Mouse (Mus musculus): ENCODE measurements around the gene Lin7b. TPM values are rescaled to one million over a fixed set of nuclear protein-coding genes. Genes with fewer than 3 reads are reported as not detected.

Lin7b gene
- 2.5 and 6.3 TPM in 2 replicates for polyA plus RNA-seq (2012; rRNA removed; ENCODE audit: low replicate concordance)

GRCm38 (mm10) chr7:45370475-45371311 is at the start of gene Lin7b:
Gene Lin7b, minus strand, starts transcription at chr7:45370583.

DNA sequence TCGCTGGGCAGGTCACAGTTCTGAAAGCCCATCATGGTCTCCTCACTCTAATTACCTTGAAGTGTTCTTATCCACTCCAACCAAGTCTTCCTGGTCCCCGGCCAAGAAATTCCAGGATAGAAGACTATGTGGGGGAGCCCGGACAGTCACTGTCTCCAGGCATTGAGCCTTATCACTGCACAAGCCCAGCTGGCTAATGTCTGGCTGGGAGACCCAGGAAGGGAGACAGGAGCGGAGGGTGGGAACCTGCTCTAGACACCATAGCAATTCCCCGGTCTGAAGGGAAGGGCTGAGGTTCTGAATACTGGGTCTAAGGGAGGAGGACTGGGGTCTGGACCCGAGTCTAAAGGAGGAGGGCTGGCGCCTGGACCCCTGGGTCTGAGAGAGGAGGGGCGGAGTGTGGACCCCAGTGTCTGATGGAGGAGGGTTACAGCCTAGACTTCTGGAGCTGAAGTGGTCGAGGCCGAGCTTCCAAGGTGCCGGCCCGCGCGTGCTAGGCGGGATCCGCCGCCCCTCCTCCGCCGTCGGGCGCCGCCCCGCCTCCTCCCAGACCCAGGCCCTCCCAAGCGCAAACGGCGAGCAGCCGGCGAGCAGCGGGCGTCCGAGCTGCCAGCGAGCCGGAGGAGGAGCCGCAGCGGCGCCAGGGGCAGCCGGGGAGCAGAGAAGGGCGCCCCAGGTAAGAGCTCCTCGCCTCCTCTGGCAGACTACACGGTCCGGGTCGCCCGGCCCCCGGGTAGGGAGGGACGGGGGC is 42.9 kb upstream of the Lin7b start, which contains the start of gene Ntf5:
TSS of gene Ntf5 (plus strand) at position 583 of the 751 bp plus-strand sequence.

DNA sequence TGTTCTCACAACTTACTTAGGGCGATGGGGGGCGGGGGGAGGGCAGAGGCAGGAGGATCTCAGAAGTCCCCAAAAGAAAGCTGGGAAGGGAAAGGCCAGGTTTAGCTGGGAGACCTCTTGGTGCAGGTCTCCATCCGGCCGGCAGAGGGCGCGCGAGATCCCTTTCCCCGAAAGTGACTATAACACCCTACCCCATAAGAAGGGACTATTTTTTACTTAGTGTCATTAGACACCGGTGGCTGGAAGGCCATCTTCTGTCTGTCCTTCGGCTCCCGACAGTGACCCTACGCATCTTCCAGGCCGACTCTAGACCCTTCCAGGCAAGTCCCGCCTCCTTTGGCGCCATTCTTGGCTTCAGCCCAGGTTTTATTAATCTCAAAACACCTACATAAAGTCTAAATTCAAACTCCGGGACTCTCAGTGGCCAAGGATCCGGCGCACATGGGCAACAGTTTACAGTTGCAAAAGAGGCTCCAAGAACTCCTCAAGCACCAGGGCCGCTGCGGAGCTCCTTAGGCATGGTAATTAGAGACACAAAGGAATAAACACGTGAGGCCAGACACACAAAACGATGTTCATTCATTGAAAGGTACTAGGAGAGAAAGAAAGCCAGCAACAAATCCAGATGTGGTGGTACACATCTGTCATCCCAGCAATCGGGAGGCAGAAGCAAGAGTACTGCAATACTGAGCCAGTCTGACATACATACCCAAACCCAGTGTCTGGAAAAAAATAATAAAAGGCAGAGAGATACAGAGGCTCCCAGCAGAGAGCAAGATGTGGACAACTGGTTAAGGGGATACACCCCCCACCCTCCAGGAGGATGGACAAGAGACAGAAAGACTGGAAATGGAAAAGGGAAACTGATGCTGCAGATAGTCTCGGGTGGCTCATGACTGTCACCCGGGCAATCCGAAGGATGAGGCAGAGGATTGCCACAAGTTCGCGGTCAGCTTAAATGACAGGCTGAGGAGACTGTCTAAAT is 35.0 kb upstream of the Lin7b start, which contains the start of gene Kcna7:
TSS of gene Kcna7 (plus strand) at position 563 of the 985 bp plus-strand sequence.

GRCm38 (mm10) chr7:45395578-45396336 is 25.4 kb upstream of the Lin7b start, which contains the start of gene Snrnp70:
Gene Snrnp70, minus strand, starts transcription at chr7:45395742.

DNA sequence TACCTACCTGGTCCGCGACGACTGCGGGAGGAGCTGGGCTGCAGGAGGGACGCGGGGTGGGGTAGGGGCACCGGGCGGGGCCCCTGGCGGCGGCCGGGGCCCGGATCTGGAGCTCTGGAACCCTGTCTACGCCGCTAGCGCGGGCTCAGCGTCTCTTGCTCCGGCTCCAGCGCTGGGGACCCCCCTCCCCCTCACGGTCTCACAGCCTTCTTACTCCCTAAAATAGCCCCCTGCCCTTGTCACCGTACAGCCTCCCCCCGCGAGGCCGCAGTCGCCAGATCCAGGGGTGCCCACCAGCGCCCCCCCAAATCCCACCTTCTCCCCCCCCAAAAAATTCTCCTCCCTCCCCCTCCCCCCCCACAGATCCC is 3.7 kb downstream of the Lin7b start, which contains the start of gene Ppfia3:
TSS of gene Ppfia3 (minus strand) at position 368 of the 368 bp plus-strand sequence.

DNA sequence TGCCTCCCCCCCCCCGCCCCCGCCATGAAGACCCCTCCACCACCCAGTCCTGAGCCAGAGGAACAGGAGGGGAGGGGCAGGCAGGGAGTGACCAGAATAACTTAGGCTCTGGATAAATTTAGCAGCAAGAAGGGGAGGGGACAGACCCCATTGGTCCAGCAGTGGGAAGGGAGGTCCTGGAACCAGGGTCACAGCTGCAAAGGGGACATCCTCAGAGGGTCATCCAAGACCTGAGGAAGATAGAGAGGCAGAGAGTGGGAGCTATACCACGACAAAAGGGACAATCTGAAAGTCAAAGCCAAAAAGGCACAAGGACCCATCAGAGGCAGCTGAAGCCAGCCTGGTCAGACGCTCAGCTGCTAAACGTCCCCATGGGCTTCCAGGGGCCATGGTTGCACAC is 35.3 kb downstream of the Lin7b start, which contains the start of gene Hrc:
TSS of gene Hrc (plus strand) at position 235 of the 400 bp plus-strand sequence.

DNA sequence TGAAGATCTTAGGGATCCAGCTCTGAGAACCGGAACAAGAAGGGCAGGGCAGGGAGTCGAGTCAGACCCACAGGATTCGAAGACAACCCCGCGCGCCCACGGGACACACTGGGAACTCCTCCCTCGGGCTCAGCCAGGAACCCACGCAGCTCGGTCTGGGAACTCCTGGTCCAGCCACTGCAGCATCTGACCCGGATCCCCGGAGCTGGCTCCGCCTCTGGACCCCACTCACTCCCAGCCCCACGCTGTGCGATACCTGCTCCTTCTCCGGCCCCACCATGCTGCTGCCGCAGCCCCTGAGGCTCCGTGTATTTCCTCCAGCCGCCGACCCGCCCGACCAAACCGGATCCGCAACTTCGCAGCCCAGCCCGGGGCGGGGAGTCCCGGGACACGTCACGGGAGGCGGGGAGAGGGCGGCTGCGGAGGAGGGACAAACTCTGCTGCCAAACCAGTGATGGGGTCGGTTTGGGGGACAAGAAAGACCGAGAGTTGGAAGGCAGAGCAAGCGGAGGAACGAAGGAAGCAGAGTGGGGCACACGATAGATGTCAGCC is 36.9 kb downstream of the Lin7b start, which contains the start of gene Trpm4:
TSS of gene Trpm4 (minus strand) at position 350 of the 552 bp plus-strand sequence.

Other genes with a start within 250 kb of the Lin7b start
- gene Rps11, start 246.1 kb downstream of the Lin7b start, polyA plus RNA-seq (2012; rRNA removed; ENCODE audit: low replicate concordance), result 86.3 and 120 TPM in 2 replicates
- gene Rpl13a, start 241.8 kb downstream of the Lin7b start, polyA plus RNA-seq (2012; rRNA removed; ENCODE audit: low replicate concordance), result 462 and 1,279 TPM in 2 replicates
- gene Gm45713, start 234.4 kb downstream of the Lin7b start, polyA plus RNA-seq (2012; rRNA removed; ENCODE audit: low replicate concordance), result 2.6 TPM in 1 of 2 replicates, not detected in the other
- gene Flt3l, start 234.2 kb downstream of the Lin7b start, polyA plus RNA-seq (2012; rRNA removed; ENCODE audit: low replicate concordance), result 41.6 and 41.8 TPM in 2 replicates
- 33.6 and 51.7 TPM in 2 replicates for gene Pih1d1, start 216.3 kb downstream of the Lin7b start, polyA plus RNA-seq (2012; rRNA removed; ENCODE audit: low replicate concordance)
- 214 and 420 TPM in 2 replicates for gene Aldh16a1, start 216.0 kb downstream of the Lin7b start, polyA plus RNA-seq (2012; rRNA removed; ENCODE audit: low replicate concordance)
- gene Slc17a7, start 206.6 kb downstream of the Lin7b start, polyA plus RNA-seq (2012; rRNA removed; ENCODE audit: low replicate concordance), result 0.07 and 0.09 TPM in 2 replicates
- not detected in 2 replicates for gene Gfy, start 191.0 kb downstream of the Lin7b start, polyA plus RNA-seq (2012; rRNA removed; ENCODE audit: low replicate concordance)
- not detected in 2 replicates for gene Pth2, start 189.6 kb downstream of the Lin7b start, polyA plus RNA-seq (2012; rRNA removed; ENCODE audit: low replicate concordance)
- 0.04 TPM in 1 of 2 replicates, not detected in the other for gene Ccdc155, start 165.7 kb downstream of the Lin7b start, polyA plus RNA-seq (2012; rRNA removed; ENCODE audit: low replicate concordance)
- gene Dkkl1, start 158.4 kb downstream of the Lin7b start, polyA plus RNA-seq (2012; rRNA removed; ENCODE audit: low replicate concordance), result 0.11 and 1.4 TPM in 2 replicates
- gene Tead2, start 154.8 kb downstream of the Lin7b start, polyA plus RNA-seq (2012; rRNA removed; ENCODE audit: low replicate concordance), result 7.2 and 14.7 TPM in 2 replicates
- gene Cd37, start 131.5 kb downstream of the Lin7b start, polyA plus RNA-seq (2012; rRNA removed; ENCODE audit: low replicate concordance), result 12.2 and 41.2 TPM in 2 replicates
- not detected in 2 replicates for gene Slc6a16, start 129.5 kb downstream of the Lin7b start, polyA plus RNA-seq (2012; rRNA removed; ENCODE audit: low replicate concordance)
- 0.13 TPM in 1 of 2 replicates, not detected in the other for gene Slc6a21, start 93.1 kb downstream of the Lin7b start, polyA plus RNA-seq (2012; rRNA removed; ENCODE audit: low replicate concordance)
- 125 and 254 TPM in 2 replicates for gene Trpm4, start 36.8 kb downstream of the Lin7b start, polyA plus RNA-seq (2012; rRNA removed; ENCODE audit: low replicate concordance)
- 0.09 and 0.55 TPM in 2 replicates for gene Hrc, start 35.3 kb downstream of the Lin7b start, polyA plus RNA-seq (2012; rRNA removed; ENCODE audit: low replicate concordance)
- 34.3 and 84.9 TPM in 2 replicates for gene Ppfia3, start 3.6 kb downstream of the Lin7b start, polyA plus RNA-seq (2012; rRNA removed; ENCODE audit: low replicate concordance)
- gene Snrnp70, start 25.2 kb upstream of the Lin7b start, polyA plus RNA-seq (2012; rRNA removed; ENCODE audit: low replicate concordance), result 112 and 146 TPM in 2 replicates
- gene Kcna7, start 35.1 kb upstream of the Lin7b start, polyA plus RNA-seq (2012; rRNA removed; ENCODE audit: low replicate concordance), result 0.05 TPM in 2 replicates
- gene Ntf5, start 43.1 kb upstream of the Lin7b start, polyA plus RNA-seq (2012; rRNA removed; ENCODE audit: low replicate concordance), result 0.05 and 0.39 TPM in 2 replicates
- gene Lhb, start 50.2 kb upstream of the Lin7b start, polyA plus RNA-seq (2012; rRNA removed; ENCODE audit: low replicate concordance), result 0.26 TPM in 1 of 2 replicates, not detected in the other
- gene Gys1, start 64.3 kb upstream of the Lin7b start, polyA plus RNA-seq (2012; rRNA removed; ENCODE audit: low replicate concordance), result 12.8 and 17.7 TPM in 2 replicates
- 41.3 and 64.9 TPM in 2 replicates for gene Ruvbl2, start 67.5 kb upstream of the Lin7b start, polyA plus RNA-seq (2012; rRNA removed; ENCODE audit: low replicate concordance)
- gene Ftl1, start 89.3 kb upstream of the Lin7b start, polyA plus RNA-seq (2012; rRNA removed; ENCODE audit: low replicate concordance), result 4,626 and 7,473 TPM in 2 replicates
- 99.5 and 120 TPM in 2 replicates for gene Bax, start 96.3 kb upstream of the Lin7b start, polyA plus RNA-seq (2012; rRNA removed; ENCODE audit: low replicate concordance)
- 0.18 TPM in 1 of 2 replicates, not detected in the other for gene Tulp2, start 111.3 kb upstream of the Lin7b start, polyA plus RNA-seq (2012; rRNA removed; ENCODE audit: low replicate concordance)
- not detected in 2 replicates for gene Gm45808, start 116.2 kb upstream of the Lin7b start, polyA plus RNA-seq (2012; rRNA removed; ENCODE audit: low replicate concordance)
- 0.32 and 0.59 TPM in 2 replicates for gene Dhdh, start 118.2 kb upstream of the Lin7b start, polyA plus RNA-seq (2012; rRNA removed; ENCODE audit: low replicate concordance)
- 567 and 598 TPM in 2 replicates for gene Nucb1, start 139.8 kb upstream of the Lin7b start, polyA plus RNA-seq (2012; rRNA removed; ENCODE audit: low replicate concordance)
- gene Ppp1r15a, start 155.7 kb upstream of the Lin7b start, polyA plus RNA-seq (2012; rRNA removed; ENCODE audit: low replicate concordance), result 18.7 and 21.9 TPM in 2 replicates
- 3.7 and 6.0 TPM in 2 replicates for gene Plekha4, start 155.7 kb upstream of the Lin7b start, polyA plus RNA-seq (2012; rRNA removed; ENCODE audit: low replicate concordance)
- 0.63 and 0.78 TPM in 2 replicates for gene Hsd17b14, start 184.3 kb upstream of the Lin7b start, polyA plus RNA-seq (2012; rRNA removed; ENCODE audit: low replicate concordance)
- gene Bcat2, start 199.6 kb upstream of the Lin7b start, polyA plus RNA-seq (2012; rRNA removed; ENCODE audit: low replicate concordance), result 31.0 and 41.9 TPM in 2 replicates
- gene Fgf21, start 244.9 kb upstream of the Lin7b start, polyA plus RNA-seq (2012; rRNA removed; ENCODE audit: low replicate concordance), result 2.2 TPM in 1 of 2 replicates, not detected in the other
- gene Fut1, start 246.7 kb upstream of the Lin7b start, polyA plus RNA-seq (2012; rRNA removed; ENCODE audit: low replicate concordance), result 0.47 and 1.1 TPM in 2 replicates